Mouse (Mus musculus): ENCODE data around the gene Apoc2. TPM values are rescaled to one million over a fixed set of nuclear protein-coding genes. Genes with fewer than 3 reads are reported as not detected.

Gene Apoc2
- polyA plus RNA-seq, 1 experiment from 2014 or later = not detected

- H3K9ac ChIP-seq = peak within 1 kb of the TSS; percentile 81
- peak within 1 kb of the TSS; percentile 72 for H3K4me2 ChIP-seq (replicated peaks)
- peak; percentile 99 for ATAC-seq (ENCODE audit: low FRiP score)
- H3K4me3 ChIP-seq (replicated peaks; ENCODE audit: low read length) = peak within 1 kb of the TSS; percentile 61
- H3K4me1 ChIP-seq (replicated peaks; ENCODE audit: control insufficient read depth, insufficient read depth, low read length) = peaks cover 21% of the 10 kb centered on the region
- H3K27me3 ChIP-seq (ENCODE audit: control insufficient read depth, insufficient read depth, low read length) = no peaks in the 10 kb centered on the region
- peak; percentile 99 for DNase-seq (ENCODE audit: low spot score)
- H3K9me3 ChIP-seq (ENCODE audit: control insufficient read depth, low read length) = peaks cover under 1% of the 10 kb centered on the region; the same call in 1 of the 2 replicates
- peaks cover 25% of the 10 kb centered on the region for H3K36me3 ChIP-seq (replicated peaks; ENCODE audit: control insufficient read depth, insufficient read depth)
- H3K27ac ChIP-seq = peak within 1 kb of the TSS; percentile 92
- WGBS = under 1% methylated on average over 53 of the region's 59 CpGs
These were observed 37.7 kb upstream of the Apoc2 start, which contains the start of gene Tomm40 for GRCm38 (mm10) chr7:19715239-19716054. Tomm40 (minus strand) TSS chr7:19715438.

- Histone ChIP-seq H3K4me1 (replicated peaks; ENCODE audit: control insufficient read depth, insufficient read depth, low read length) (peaks cover 21% of the 10 kb centered on the region), H3K27me3 (ENCODE audit: control insufficient read depth, insufficient read depth, low read length) (no peaks in the 10 kb centered on the region), H3K4me2 (replicated peaks) (peak overlapping the region; percentile 72), H3K9me3 (ENCODE audit: control insufficient read depth, low read length) (no peaks in the 10 kb centered on the region), H3K27ac (peak overlapping the region; percentile 63), H3K9ac (peak overlapping the region; percentile 81), H3K4me3 (replicated peaks; ENCODE audit: low read length) (peak overlapping the region; percentile 61), H3K36me3 (replicated peaks; ENCODE audit: control insufficient read depth, insufficient read depth) (peaks cover 28% of the 10 kb centered on the region)
- no peak for DNase-seq (ENCODE audit: low spot score)
- no peak for ATAC-seq (ENCODE audit: low FRiP score)
- WGBS = under 1% methylated on average over 37 of the region's 39 CpGs
These were observed 37.1 kb upstream of the Apoc2 start for GRCm38 (mm10) chr7:19714836-19715235.

GRCm38 (mm10) chr7:19713598-19713997 lies 35.9 kb upstream of the Apoc2 start:
- no peak overlapping the region; the same call in 1 of the 2 replicates for H3K4me2 ChIP-seq (replicated peaks)
- no peak overlapping the region for H3K9ac ChIP-seq

GRCm38 (mm10) chr7:19713196-19713595 lies 35.5 kb upstream of the Apoc2 start:
- H3K9me3 ChIP-seq (ENCODE audit: control insufficient read depth, low read length) = no peaks in the 10 kb centered on the region
- H3K9ac ChIP-seq = no peak overlapping the region
- no peak overlapping the region for H3K27ac ChIP-seq
- no peak overlapping the region for H3K4me3 ChIP-seq (replicated peaks; ENCODE audit: low read length)
- 60% methylated on average over 4 of the region's 4 CpGs for WGBS
- ATAC-seq (ENCODE audit: low FRiP score) (no peak), DNase-seq (ENCODE audit: low spot score) (no peak)
- no peak overlapping the region for H3K4me2 ChIP-seq (replicated peaks)
- no peaks in the 10 kb centered on the region for H3K27me3 ChIP-seq (ENCODE audit: control insufficient read depth, insufficient read depth, low read length)
- peaks cover 21% of the 10 kb centered on the region for H3K4me1 ChIP-seq (replicated peaks; ENCODE audit: control insufficient read depth, insufficient read depth, low read length)
- peaks cover 42% of the 10 kb centered on the region for H3K36me3 ChIP-seq (replicated peaks; ENCODE audit: control insufficient read depth, insufficient read depth)

More at GRCm38 (mm10) chr7:19713598-19713997, 35.9 kb upstream of the Apoc2 start:
- Histone ChIP-seq H3K9me3 (ENCODE audit: control insufficient read depth, low read length) (no peaks in the 10 kb centered on the region), H3K36me3 (replicated peaks; ENCODE audit: control insufficient read depth, insufficient read depth) (peaks cover 40% of the 10 kb centered on the region), H3K4me1 (replicated peaks; ENCODE audit: control insufficient read depth, insufficient read depth, low read length) (peaks cover 21% of the 10 kb centered on the region), H3K27me3 (ENCODE audit: control insufficient read depth, insufficient read depth, low read length) (no peaks in the 10 kb centered on the region), H3K4me3 (replicated peaks; ENCODE audit: low read length) (no peak overlapping the region), H3K27ac (no peak overlapping the region)
- ATAC-seq (ENCODE audit: low FRiP score) (no peak), DNase-seq (ENCODE audit: low spot score) (no peak)
- WGBS = 88% methylated on average over 9 of the region's 9 CpGs

GRCm38 (mm10) chr7:19712414-19712813 lies 34.7 kb upstream of the Apoc2 start:
- Histone ChIP-seq H3K27me3 (ENCODE audit: control insufficient read depth, insufficient read depth, low read length) (no peaks in the 10 kb centered on the region), H3K4me3 (replicated peaks; ENCODE audit: low read length) (no peak overlapping the region), H3K4me1 (replicated peaks; ENCODE audit: control insufficient read depth, insufficient read depth, low read length) (peaks cover 21% of the 10 kb centered on the region), H3K36me3 (replicated peaks; ENCODE audit: control insufficient read depth, insufficient read depth) (peaks cover 50% of the 10 kb centered on the region), H3K4me2 (replicated peaks) (no peak overlapping the region), H3K9ac (no peak overlapping the region), H3K9me3 (ENCODE audit: control insufficient read depth, low read length) (no peaks in the 10 kb centered on the region), H3K27ac (no peak overlapping the region)
- DNase-seq (ENCODE audit: low spot score) (no peak), ATAC-seq (ENCODE audit: low FRiP score) (no peak)
- WGBS = 82% methylated on average over 4 of the region's 4 CpGs

- no peak overlapping the region for H3K4me2 ChIP-seq (replicated peaks)
- peaks cover 14% of the 10 kb centered on the region for H3K4me1 ChIP-seq (replicated peaks; ENCODE audit: control insufficient read depth, insufficient read depth, low read length)
- ATAC-seq (ENCODE audit: low FRiP score) (no peak), DNase-seq (ENCODE audit: low spot score) (no peak)
- peaks cover 52% of the 10 kb centered on the region for H3K36me3 ChIP-seq (replicated peaks; ENCODE audit: control insufficient read depth, insufficient read depth)
- H3K27me3 ChIP-seq (ENCODE audit: control insufficient read depth, insufficient read depth, low read length) = no peaks in the 10 kb centered on the region
- H3K9me3 ChIP-seq (ENCODE audit: control insufficient read depth, low read length) = no peaks in the 10 kb centered on the region
- no peak overlapping the region for H3K9ac ChIP-seq
- no peak overlapping the region for H3K27ac ChIP-seq
- no peak overlapping the region for H3K4me3 ChIP-seq (replicated peaks; ENCODE audit: low read length)
- 95% methylated on average over 10 of the region's 10 CpGs for WGBS
These were observed 32.9 kb upstream of the Apoc2 start for GRCm38 (mm10) chr7:19710650-19711049.

- Histone ChIP-seq H3K36me3 (replicated peaks; ENCODE audit: control insufficient read depth, insufficient read depth) (peaks cover 58% of the 10 kb centered on the region), H3K4me2 (replicated peaks) (no peak overlapping the region), H3K27ac (no peak overlapping the region), H3K9ac (no peak overlapping the region), H3K9me3 (ENCODE audit: control insufficient read depth, low read length) (no peaks in the 10 kb centered on the region), H3K27me3 (ENCODE audit: control insufficient read depth, insufficient read depth, low read length) (no peaks in the 10 kb centered on the region), H3K4me3 (replicated peaks; ENCODE audit: low read length) (no peak overlapping the region), H3K4me1 (replicated peaks; ENCODE audit: control insufficient read depth, insufficient read depth, low read length) (no peaks in the 10 kb centered on the region)
- WGBS = 97% methylated on average over 7 of the region's 7 CpGs
- no peak for DNase-seq (ENCODE audit: low spot score)
- ATAC-seq (ENCODE audit: low FRiP score) = no peak
These were observed 27.5 kb upstream of the Apoc2 start for GRCm38 (mm10) chr7:19705271-19705670.

- Histone ChIP-seq H3K9ac (no peak overlapping the region), H3K27ac (no peak overlapping the region), H3K36me3 (replicated peaks; ENCODE audit: control insufficient read depth, insufficient read depth) (peaks cover 54% of the 10 kb centered on the region), H3K4me2 (replicated peaks) (no peak overlapping the region), H3K4me3 (replicated peaks; ENCODE audit: low read length) (no peak overlapping the region), H3K27me3 (ENCODE audit: control insufficient read depth, insufficient read depth, low read length) (no peaks in the 10 kb centered on the region), H3K4me1 (replicated peaks; ENCODE audit: control insufficient read depth, insufficient read depth, low read length) (peaks cover 2% of the 10 kb centered on the region; the same call in 1 of the 2 replicates), H3K9me3 (ENCODE audit: control insufficient read depth, low read length) (no peaks in the 10 kb centered on the region)
- ATAC-seq (ENCODE audit: low FRiP score) (no peak), DNase-seq (ENCODE audit: low spot score) (no peak)
- WGBS = 96% methylated on average over 4 of the region's 4 CpGs
These were observed 26.7 kb upstream of the Apoc2 start for GRCm38 (mm10) chr7:19704475-19704874.

GRCm38 (mm10) chr7:19702859-19703555 lies 25.3 kb upstream of the Apoc2 start:
- 94% methylated on average over 16 of the region's 16 CpGs for WGBS
- Histone ChIP-seq H3K36me3 (replicated peaks; ENCODE audit: control insufficient read depth, insufficient read depth) (peaks cover 42% of the 10 kb centered on the region), H3K4me3 (replicated peaks; ENCODE audit: low read length) (no peak overlapping the region), H3K4me2 (replicated peaks) (no peak overlapping the region), H3K27ac (no peak overlapping the region), H3K4me1 (replicated peaks; ENCODE audit: control insufficient read depth, insufficient read depth, low read length) (peaks cover 16% of the 10 kb centered on the region), H3K9ac (no peak overlapping the region), H3K27me3 (ENCODE audit: control insufficient read depth, insufficient read depth, low read length) (no peaks in the 10 kb centered on the region), H3K9me3 (ENCODE audit: control insufficient read depth, low read length) (no peaks in the 10 kb centered on the region)
- DNase-seq (ENCODE audit: low spot score) = no peak
- ATAC-seq (ENCODE audit: low FRiP score) = no peak
